Mouse (Mus musculus): ENCODE data around the gene Lctl. TPM values are rescaled to one million over a fixed set of nuclear protein-coding genes. Genes with fewer than 3 reads are reported as not detected.
A peak's percentile ranks its signal among the peaks of the same experiment; 100 is the strongest.

The Lctl gene
- polyA plus RNA-seq, 1 experiment from 2014 or later: not detected

GRCm38 (mm10) chr9:64086543-64086942 is 30.4 kb upstream of the Lctl start:
- Histone ChIP-seq H3K9ac (no peak overlapping the region), H3K9me3 (no peaks in the 10 kb centered on the region), H3K4me3 (no peak overlapping the region), H3K27ac (0 out of 2 replicates have a peak overlapping the region, but pooled peaks have one; percentile 37), H3K36me3 (no peaks in the 10 kb centered on the region), H3K4me2 (replicated peaks) (no peak overlapping the region), H3K4me1 (peaks cover 30% of the 10 kb centered on the region), H3K27me3 (no peaks in the 10 kb centered on the region)
- WGBS: 53% methylated on average over 6 of the region's 6 CpGs
- no peak for ATAC-seq (ENCODE audit: insufficient number of reproducible peaks, insufficient read depth, low FRiP score, low TSS enrichment)

GRCm38 (mm10) chr9:64087461-64088235 is 29.3 kb upstream of the Lctl start:
- no peak for ATAC-seq (ENCODE audit: insufficient number of reproducible peaks, insufficient read depth, low FRiP score, low TSS enrichment)
- H3K36me3 ChIP-seq: no peaks in the 10 kb centered on the region
- no peaks in the 10 kb centered on the region for H3K9me3 ChIP-seq
- H3K9ac ChIP-seq: no peak overlapping the region
- no peak overlapping the region for H3K4me3 ChIP-seq
- H3K27me3 ChIP-seq: no peaks in the 10 kb centered on the region
- no peak overlapping the region for H3K4me2 ChIP-seq (replicated peaks)
- peaks cover 30% of the 10 kb centered on the region for H3K4me1 ChIP-seq
- no peak overlapping the region for H3K27ac ChIP-seq
- 35% methylated on average over 5 of the region's 5 CpGs for WGBS

GRCm38 (mm10) chr9:64088346-64088745 is 28.6 kb upstream of the Lctl start:
- no peak overlapping the region for H3K9ac ChIP-seq
- peaks cover 30% of the 10 kb centered on the region for H3K4me1 ChIP-seq
- H3K4me3 ChIP-seq: no peak overlapping the region
- 0 out of 2 replicates have a peak overlapping the region, but pooled peaks have one; percentile 12 for H3K27ac ChIP-seq
- no peak for ATAC-seq (ENCODE audit: insufficient number of reproducible peaks, insufficient read depth, low FRiP score, low TSS enrichment)
- no peak overlapping the region for H3K4me2 ChIP-seq (replicated peaks)
- WGBS: 86% methylated on average over 7 of the region's 7 CpGs
- no peaks in the 10 kb centered on the region for H3K9me3 ChIP-seq
- no peaks in the 10 kb centered on the region for H3K27me3 ChIP-seq
- H3K36me3 ChIP-seq: no peaks in the 10 kb centered on the region

- Histone ChIP-seq H3K9me3 (no peaks in the 10 kb centered on the region), H3K9ac (no peak overlapping the region), H3K27me3 (no peaks in the 10 kb centered on the region), H3K27ac (no peak overlapping the region), H3K4me1 (peaks cover 30% of the 10 kb centered on the region), H3K4me2 (replicated peaks) (no peak overlapping the region), H3K4me3 (no peak overlapping the region), H3K36me3 (no peaks in the 10 kb centered on the region)
- WGBS: 58% methylated on average over 12 of the region's 12 CpGs
- ATAC-seq (ENCODE audit: insufficient number of reproducible peaks, insufficient read depth, low FRiP score, low TSS enrichment): no peak
Measured at GRCm38 (mm10) chr9:64089004-64089403, 27.9 kb upstream of the Lctl start.

- Histone ChIP-seq H3K27ac (no peak overlapping the region), H3K36me3 (no peaks in the 10 kb centered on the region), H3K9ac (no peak overlapping the region), H3K27me3 (no peaks in the 10 kb centered on the region), H3K9me3 (no peaks in the 10 kb centered on the region), H3K4me1 (peaks cover 7% of the 10 kb centered on the region; the same call in 1 of the 2 replicates), H3K4me2 (replicated peaks) (no peak overlapping the region), H3K4me3 (no peak overlapping the region)
- no peak for ATAC-seq (ENCODE audit: insufficient number of reproducible peaks, insufficient read depth, low FRiP score, low TSS enrichment)
- WGBS: 52% methylated on average over 11 of the region's 11 CpGs
Measured at GRCm38 (mm10) chr9:64094083-64094482, 22.9 kb upstream of the Lctl start.

- H3K4me3 ChIP-seq: no peak overlapping the region
- H3K9me3 ChIP-seq: no peaks in the 10 kb centered on the region
- peaks cover 7% of the 10 kb centered on the region; the same call in 1 of the 2 replicates for H3K4me1 ChIP-seq
- no peak overlapping the region for H3K4me2 ChIP-seq (replicated peaks)
- no peaks in the 10 kb centered on the region for H3K27me3 ChIP-seq
- ATAC-seq (ENCODE audit: insufficient number of reproducible peaks, insufficient read depth, low FRiP score, low TSS enrichment): no peak
- H3K9ac ChIP-seq: no peak overlapping the region
- H3K36me3 ChIP-seq: no peaks in the 10 kb centered on the region
- no peak overlapping the region for H3K27ac ChIP-seq
- 56% methylated on average over 4 of the region's 4 CpGs for WGBS
Measured at GRCm38 (mm10) chr9:64098282-64098681, 18.7 kb upstream of the Lctl start.

GRCm38 (mm10) chr9:64100442-64100841 is 16.5 kb upstream of the Lctl start:
- Histone ChIP-seq H3K4me1 (no peaks in the 10 kb centered on the region), H3K4me3 (no peak overlapping the region), H3K27me3 (no peaks in the 10 kb centered on the region), H3K9me3 (no peaks in the 10 kb centered on the region), H3K9ac (no peak overlapping the region), H3K27ac (no peak overlapping the region), H3K36me3 (no peaks in the 10 kb centered on the region), H3K4me2 (replicated peaks) (no peak overlapping the region)
- 3% methylated on average over 4 of the region's 4 CpGs for WGBS
- ATAC-seq (ENCODE audit: insufficient number of reproducible peaks, insufficient read depth, low FRiP score, low TSS enrichment): no peak

- Histone ChIP-seq H3K4me2 (replicated peaks) (no peak overlapping the region), H3K4me1 (no peaks in the 10 kb centered on the region), H3K27me3 (no peaks in the 10 kb centered on the region), H3K9me3 (no peaks in the 10 kb centered on the region), H3K27ac (no peak overlapping the region), H3K4me3 (no peak overlapping the region), H3K9ac (no peak overlapping the region), H3K36me3 (no peaks in the 10 kb centered on the region)
- 71% methylated on average over 6 of the region's 6 CpGs for WGBS
- ATAC-seq (ENCODE audit: insufficient number of reproducible peaks, insufficient read depth, low FRiP score, low TSS enrichment): no peak
Measured at GRCm38 (mm10) chr9:64105301-64105700, 11.6 kb upstream of the Lctl start.

GRCm38 (mm10) chr9:64110502-64110901 is 6.4 kb upstream of the Lctl start:
- no peak for ATAC-seq (ENCODE audit: insufficient number of reproducible peaks, insufficient read depth, low FRiP score, low TSS enrichment)
- H3K4me1 ChIP-seq: 0 out of 2 replicates have a peak, but pooled peaks cover 2% of the 10 kb centered on the region
- H3K9me3 ChIP-seq: no peaks in the 10 kb centered on the region
- H3K4me2 ChIP-seq (replicated peaks): no peak overlapping the region
- H3K27ac ChIP-seq: no peak overlapping the region
- H3K9ac ChIP-seq: no peak overlapping the region; the same call in 1 of the 2 replicates
- no peak overlapping the region for H3K4me3 ChIP-seq
- H3K36me3 ChIP-seq: no peaks in the 10 kb centered on the region
- WGBS: 93% methylated on average over 16 of the region's 16 CpGs
- no peaks in the 10 kb centered on the region for H3K27me3 ChIP-seq

GRCm38 (mm10) chr9:64114646-64115045 is 2.3 kb upstream of the Lctl start:
- ATAC-seq (ENCODE audit: insufficient number of reproducible peaks, insufficient read depth, low FRiP score, low TSS enrichment): no peak
- Histone ChIP-seq H3K27ac (no peak overlapping the region), H3K27me3 (no peaks in the 10 kb centered on the region), H3K9ac (no peak overlapping the region), H3K4me1 (0 out of 2 replicates have a peak, but pooled peaks cover 2% of the 10 kb centered on the region), H3K4me3 (no peak overlapping the region), H3K36me3 (no peaks in the 10 kb centered on the region), H3K4me2 (replicated peaks) (no peak overlapping the region), H3K9me3 (no peaks in the 10 kb centered on the region)
- 37% methylated on average over 2 of the region's 2 CpGs for WGBS

- no peak overlapping the region for H3K27ac ChIP-seq
Measured at GRCm38 (mm10) chr9:64115756-64116155, 1.2 kb upstream of the Lctl start.

GRCm38 (mm10) chr9:64119898-64120297 is 3.0 kb downstream of the Lctl start:
- Histone ChIP-seq H3K9ac (no peak overlapping the region), H3K27ac (no peak overlapping the region), H3K4me2 (replicated peaks) (no peak overlapping the region), H3K4me1 (0 out of 2 replicates have a peak, but pooled peaks cover under 1% of the 10 kb centered on the region), H3K36me3 (no peaks in the 10 kb centered on the region), H3K4me3 (no peak overlapping the region), H3K9me3 (no peaks in the 10 kb centered on the region), H3K27me3 (no peaks in the 10 kb centered on the region)
- 33% methylated on average over 8 of the region's 8 CpGs for WGBS
- no peak for ATAC-seq (ENCODE audit: insufficient number of reproducible peaks, insufficient read depth, low FRiP score, low TSS enrichment)

More at GRCm38 (mm10) chr9:64115756-64116155, 1.2 kb upstream of the Lctl start:
- Histone ChIP-seq H3K4me2 (replicated peaks) (no peak overlapping the region), H3K36me3 (no peaks in the 10 kb centered on the region), H3K4me1 (0 out of 2 replicates have a peak, but pooled peaks cover 2% of the 10 kb centered on the region), H3K9me3 (no peaks in the 10 kb centered on the region), H3K27me3 (no peaks in the 10 kb centered on the region), H3K4me3 (no peak overlapping the region), H3K9ac (no peak overlapping the region)
- WGBS: 81% methylated on average over 6 of the region's 6 CpGs
- no peak for ATAC-seq (ENCODE audit: insufficient number of reproducible peaks, insufficient read depth, low FRiP score, low TSS enrichment)
